Mouse (Mus musculus) adrenal gland, adult (tissue): ENCODE measurements at regions not wholly inside any gene's neighbourhood (a gene's known extent, or its start where the extent isn't known, plus 50 kb on each side); places are given as distances from the start of the nearest gene placed in this dataset.

Experiments
- DNase-seq, 2 experiments: peaks; one replicate each; pipeline ENCODE4 v3.0.0; 2022 to 2023; ENCODE audit warnings: low spot score in 1 of 2; ENCODE audit not compliant: inconsistent age in 2 of 2

DNA sequence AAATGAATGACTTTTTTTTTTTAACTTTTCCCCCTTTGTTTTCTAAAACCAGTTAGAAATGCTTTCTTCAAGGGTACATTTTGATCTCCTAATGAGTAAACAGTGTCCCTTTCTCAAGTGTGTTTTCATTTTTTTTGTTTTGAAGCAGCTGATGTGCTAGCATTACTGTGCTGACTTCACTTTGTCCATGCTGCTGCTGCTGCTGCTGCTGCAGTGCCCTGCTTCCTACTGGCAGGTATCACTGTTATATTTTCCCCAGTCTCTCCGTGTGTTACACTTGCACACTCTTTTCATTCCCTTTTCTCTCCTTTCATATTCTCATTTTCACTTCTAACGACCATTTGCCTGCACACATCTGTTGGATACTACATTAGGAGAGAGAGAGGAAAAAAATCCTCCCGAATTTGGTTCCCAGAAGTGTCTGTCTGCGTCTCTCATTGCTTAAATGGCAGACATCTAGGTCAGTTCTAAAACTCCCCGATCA, 266.0 kb downstream of the Cd109 start:
- DNase-seq: no peak

DNA sequence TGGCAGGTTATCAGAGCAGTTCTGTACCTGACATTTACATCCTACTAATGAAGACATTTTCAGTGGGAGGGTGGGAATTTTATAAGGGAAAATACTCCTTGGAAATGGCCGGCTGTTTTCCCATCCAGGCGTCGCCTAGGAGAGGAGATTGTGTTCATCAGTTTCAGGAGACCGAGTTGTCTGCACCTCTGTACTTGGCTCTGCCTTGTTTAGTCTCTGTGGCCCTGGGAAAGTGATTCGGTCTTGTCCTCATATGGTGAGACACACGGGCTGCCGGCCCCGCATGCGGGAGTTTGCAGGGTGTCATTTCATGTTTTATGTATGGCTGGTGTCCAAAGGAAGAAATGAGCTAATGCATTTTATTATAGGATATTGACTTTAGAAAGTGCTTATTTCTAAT, 287.9 kb downstream of the Cd109 start:
- no peak for DNase-seq

DNA sequence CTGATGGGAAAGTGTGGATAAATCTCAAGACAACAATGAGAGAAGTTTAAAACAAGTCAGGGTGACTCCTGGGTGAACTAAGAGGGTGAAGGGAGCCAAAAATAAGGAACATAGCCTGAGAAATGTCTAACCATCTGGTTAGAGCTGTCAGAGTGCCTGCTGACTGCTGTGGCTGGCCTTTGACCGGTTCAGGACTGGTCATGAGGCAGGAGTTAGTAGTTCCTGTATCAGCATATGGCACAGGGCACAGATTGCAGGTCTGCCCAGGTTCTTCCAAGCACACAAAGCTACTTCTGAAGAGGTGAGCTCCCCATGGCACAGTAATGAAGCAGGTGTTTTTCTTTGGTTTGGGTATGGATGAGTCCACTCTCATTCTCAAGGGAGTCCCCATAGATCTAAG, 302.0 kb downstream of the Cd109 start:
- no peak for DNase-seq

DNA sequence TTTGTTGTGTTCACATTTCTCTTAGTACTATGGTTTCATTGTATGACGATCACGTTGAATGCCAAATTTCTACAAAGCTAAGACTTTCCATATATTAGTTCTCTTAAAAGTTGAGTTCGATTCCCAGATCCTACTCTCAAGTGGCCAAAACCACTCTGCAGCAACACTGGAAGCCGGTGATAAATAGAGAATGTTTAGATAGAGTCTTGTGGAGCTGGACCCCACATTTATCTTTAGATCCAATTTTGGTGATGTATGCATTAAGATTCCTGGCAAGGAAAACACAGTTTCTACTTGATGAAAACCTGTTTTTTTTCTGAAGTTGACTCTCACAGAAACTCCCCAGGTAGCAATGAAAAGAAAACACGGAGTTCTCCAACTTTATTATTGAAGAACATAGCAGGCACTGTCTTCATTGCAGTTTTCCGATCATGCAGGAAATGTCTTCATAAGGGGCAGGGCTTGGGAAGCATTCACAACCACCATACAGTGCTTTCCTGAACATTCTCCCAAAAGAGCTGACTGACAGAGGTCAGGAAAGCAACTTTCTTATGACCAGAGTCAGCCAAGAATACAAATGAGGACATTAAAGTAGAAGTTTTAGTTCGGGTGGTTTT, 310.7 kb downstream of the Cd109 start:
- DNase-seq: no peak

- DNase-seq: no peak
Observed at GRCm38 (mm10) chr9:78941648-78942047, 326.3 kb downstream of the Cd109 start.

DNA sequence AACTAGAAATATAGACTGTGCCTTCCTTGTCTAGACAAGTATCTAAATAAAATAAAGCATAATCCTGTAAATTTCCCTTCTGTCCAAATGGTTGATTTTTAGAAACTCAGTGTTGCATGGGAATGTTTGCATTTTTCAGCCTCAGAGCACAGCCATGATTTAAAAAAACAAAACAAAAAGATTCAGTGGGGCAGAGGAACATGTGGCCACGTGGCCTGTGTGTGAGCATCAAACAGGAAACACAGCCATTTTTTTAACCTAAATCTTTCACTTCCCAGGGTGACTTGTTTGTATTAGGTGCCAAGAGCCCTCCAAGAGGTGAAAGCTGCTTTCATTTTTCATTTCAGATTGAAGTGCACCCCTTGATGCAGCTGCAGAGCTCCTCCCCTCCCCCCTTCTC, 349.5 kb downstream of the Cd109 start:
- no peak for DNase-seq

GRCm38 (mm10) chr9:78965226-78965950, 350.0 kb downstream of the Cd109 start:
- DNase-seq: no peak

DNA sequence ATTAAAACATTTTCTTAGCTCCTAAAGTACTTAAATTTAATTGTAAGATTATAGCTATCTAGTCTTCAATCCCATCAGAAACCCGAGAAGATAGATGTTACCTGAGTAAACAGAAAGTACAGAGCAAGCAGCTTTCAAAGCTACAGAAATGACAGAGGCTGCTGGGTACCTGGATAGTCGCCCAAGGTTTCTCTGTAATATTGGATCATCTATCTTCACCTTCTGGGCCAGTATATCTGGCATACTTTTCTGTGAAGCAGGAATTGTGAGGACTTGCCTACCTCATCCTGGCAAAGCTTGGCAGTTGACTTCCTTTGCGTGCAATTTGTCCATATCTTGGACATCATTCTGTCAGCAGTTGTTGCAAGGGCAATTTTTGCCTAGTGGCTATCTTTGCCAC, 356.4 kb downstream of the Cd109 start:
- DNase-seq: no peak

- DNase-seq: no peak
Observed at GRCm38 (mm10) chr9:78983734-78984133, 368.4 kb downstream of the Cd109 start.

GRCm38 (mm10) chr9:78985184-78985864, 370.0 kb downstream of the Cd109 start:
- DNase-seq: no peak

- DNase-seq: no peak
Observed at GRCm38 (mm10) chr9:78991310-78991709, 376.0 kb downstream of the Cd109 start.

- DNase-seq: no peak
Observed at GRCm38 (mm10) chr9:79001081-79001480, 385.7 kb downstream of the Cd109 start.

DNA sequence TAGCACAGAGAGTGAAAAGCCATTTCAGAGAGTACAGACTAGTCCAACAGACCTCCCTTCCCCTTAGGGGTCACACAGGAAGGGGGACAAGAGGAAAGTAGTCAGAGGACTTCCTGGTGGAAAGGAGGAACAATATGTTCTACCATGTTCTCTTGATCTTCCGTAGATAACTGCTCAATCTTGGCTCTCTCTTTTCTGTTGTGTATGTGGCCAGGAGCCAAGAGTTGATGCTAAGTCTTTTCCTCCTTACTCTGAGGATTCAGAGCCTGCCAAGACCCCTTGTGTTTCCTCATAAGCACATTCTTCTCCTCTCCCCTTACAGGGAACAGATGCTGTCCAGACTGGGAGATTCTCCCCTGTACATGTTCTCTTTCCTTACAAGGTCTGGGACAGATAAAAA, 386.6 kb downstream of the Cd109 start:
- no peak for DNase-seq

- DNase-seq: no peak
Observed at GRCm38 (mm10) chr9:79004296-79004980, 389.1 kb downstream of the Cd109 start.

- DNase-seq: no peak
Observed at GRCm38 (mm10) chr9:79022291-79022690, 406.9 kb downstream of the Cd109 start.

GRCm38 (mm10) chr9:79028234-79028633, 412.9 kb downstream of the Cd109 start:
- no peak for DNase-seq

DNA sequence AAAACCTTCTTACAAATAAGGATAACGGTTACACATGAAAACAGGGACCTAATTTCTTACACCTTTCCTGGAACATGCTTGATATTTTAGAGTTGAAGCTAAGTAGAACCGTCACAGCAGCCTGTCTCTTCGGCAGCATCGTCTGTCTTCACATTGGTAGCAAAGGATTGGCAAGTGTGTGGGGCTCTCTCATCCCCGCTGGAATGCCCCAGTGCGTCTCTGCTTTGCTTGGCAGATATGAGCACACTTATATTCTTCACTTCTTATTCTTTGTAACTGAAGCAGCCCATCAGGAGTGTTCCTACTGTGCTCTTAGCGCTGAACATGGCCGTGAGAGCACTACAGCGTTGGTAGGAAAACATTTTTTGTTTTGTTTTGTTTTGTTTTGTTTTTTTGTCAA, 414.1 kb downstream of the Cd109 start:
- DNase-seq: no peak

DNA sequence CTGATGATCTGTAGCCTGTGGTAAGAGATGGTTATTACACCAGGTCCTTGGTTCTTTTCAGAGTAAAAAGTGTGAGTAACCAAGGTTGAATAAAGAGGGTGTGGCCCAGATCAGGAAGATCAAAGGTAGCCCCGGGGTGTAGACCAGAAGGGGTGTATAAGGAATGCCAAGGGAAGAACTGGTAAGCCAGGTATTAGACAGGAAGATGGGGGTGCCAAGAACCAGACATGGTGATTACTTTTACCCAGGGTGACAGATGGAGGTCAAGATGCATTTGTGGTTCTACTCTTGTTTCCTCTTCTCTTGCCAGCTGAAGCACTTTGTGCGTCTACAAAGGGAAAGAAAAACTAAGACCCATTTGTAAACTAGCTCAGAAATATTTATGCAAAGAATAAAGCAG, 420.3 kb downstream of the Cd109 start:
- DNase-seq: no peak

DNA sequence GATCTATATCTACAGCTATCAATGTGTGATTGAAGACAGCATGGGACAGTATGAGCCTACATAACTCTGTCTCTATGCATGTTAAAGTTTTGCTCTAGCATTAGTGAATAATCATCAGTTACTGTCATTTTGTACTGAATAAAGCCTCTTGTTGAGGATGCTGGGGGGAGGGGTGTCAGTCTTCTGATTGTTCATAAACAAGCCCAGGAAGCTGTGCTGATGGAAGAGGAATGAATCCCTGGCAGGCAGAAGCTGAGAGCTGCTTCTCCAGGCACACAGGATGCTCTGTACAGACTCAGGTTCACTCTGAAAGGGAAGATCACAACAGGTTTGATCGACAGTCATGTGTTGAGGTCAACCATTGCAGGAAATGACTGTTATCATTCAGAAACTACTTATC, 421.7 kb downstream of the Cd109 start:
- no peak for DNase-seq

GRCm38 (mm10) chr9:79038971-79039370, 423.6 kb downstream of the Cd109 start:
- no peak for DNase-seq

DNA sequence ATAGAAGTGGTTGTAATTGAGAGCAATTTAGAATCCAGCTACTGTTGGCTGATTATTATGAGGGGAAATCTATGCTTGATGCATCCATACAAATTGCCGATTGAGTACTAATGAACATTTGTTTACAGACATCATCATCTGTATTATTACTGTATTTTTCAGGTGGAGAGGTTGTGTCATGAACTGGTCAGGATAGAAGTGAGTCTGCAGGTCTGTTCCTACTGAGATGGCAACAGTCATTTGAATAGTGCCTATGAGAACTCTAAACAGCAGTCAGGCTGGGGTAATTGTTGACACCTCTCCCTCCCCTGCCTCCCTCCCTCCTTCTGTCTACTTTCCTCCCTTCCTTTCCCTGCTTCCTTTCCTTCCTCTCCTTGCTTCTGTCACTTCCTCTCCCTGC, 429.0 kb downstream of the Cd109 start:
- DNase-seq: no peak

DNA sequence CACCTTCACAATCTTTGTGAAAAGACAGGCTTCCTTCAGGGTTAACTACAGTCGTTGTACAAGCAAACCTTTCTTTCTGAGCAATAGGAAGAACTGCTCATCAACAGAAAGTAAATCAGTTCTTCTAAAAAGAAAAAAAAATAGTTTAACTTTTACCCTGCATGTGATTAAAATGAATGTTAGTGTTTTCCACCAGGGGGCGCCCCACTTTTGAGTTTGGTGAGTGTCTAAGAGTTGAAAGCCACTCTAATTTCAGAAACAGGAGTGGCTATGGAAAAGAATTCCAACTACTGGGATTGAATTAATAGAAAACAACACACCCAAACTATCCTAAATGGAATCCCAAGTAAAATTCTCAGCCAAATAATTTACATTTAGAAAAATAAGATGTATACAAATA, 430.0 kb downstream of the Cd109 start:
- DNase-seq: peak; percentile 7 to 61
